Mouse (Mus musculus) forebrain, postnatal 0 days (tissue): ENCODE data around the gene Fndc3b. TPM values are rescaled to one million over a fixed set of nuclear protein-coding genes. Genes with fewer than 3 reads are reported as not detected.

Experiments
- ATAC-seq: fragments of 200-750 bp; cut with Nextera tagmentation; 2 replicates; pipeline ENCODE4 v1.8.0; 2017; ENCODE audit warnings: mild to moderate bottlenecking, moderate library complexity
- DNase-seq: peaks from one replicate; pipeline ENCODE4 v3.0.0-alpha.2; 2015
- H3K27ac ChIP-seq: fragments of 300-500 bp; sonication (generic); 2 replicates; pipeline ENCODE4 v1.5.1; 2014; ENCODE audit warnings: low read depth, mild to moderate bottlenecking, antibody characterized with exemption, low read length, moderate library complexity, mixed read lengths
- H3K27me3 ChIP-seq: fragments of 300-500 bp; sonication (generic); 2 replicates; pipeline ENCODE4 v1.6.1; 2014; ENCODE audit warnings: mild to moderate bottlenecking, low read length, mixed read lengths; ENCODE audit not compliant: insufficient read depth
- H3K36me3 ChIP-seq: fragments of 300-500 bp; sonication (generic); 2 replicates; pipeline ENCODE4 v1.6.1; 2014; ENCODE audit warnings: mild to moderate bottlenecking, moderate library complexity; ENCODE audit not compliant: insufficient read depth
- H3K4me1 ChIP-seq: fragments of 300-500 bp; sonication (generic); 2 replicates; pipeline ENCODE4 v1.6.1; 2014; ENCODE audit warnings: antibody characterized with exemption; ENCODE audit not compliant: insufficient read depth
- H3K4me2 ChIP-seq: fragments of 300-500 bp; sonication (generic); 2 replicates; pipeline ENCODE4 v1.6.1; 2014; ENCODE audit warnings: low read depth, mild to moderate bottlenecking, moderate library complexity
- H3K4me3 ChIP-seq: fragments of 300-500 bp; sonication (generic); 2 replicates; pipeline ENCODE4 v1.5.1; 2014; ENCODE audit warnings: low read depth, low read length, mixed read lengths
- H3K9ac ChIP-seq: fragments of 300-500 bp; sonication (generic); 2 replicates; pipeline ENCODE4 v1.6.1; 2014; ENCODE audit warnings: mild to moderate bottlenecking
- H3K9me3 ChIP-seq: fragments of 300-500 bp; sonication (generic); 2 replicates; pipeline ENCODE4 v1.6.1; 2016; ENCODE audit warnings: low read length
- CTCF ChIP-seq: sonication (generic); IDR thresholded peaks from 2 replicates; pipeline ENCODE4 v1.5.1; 2016; ENCODE audit warnings: antibody characterized with exemption, control low read depth, low read depth
- WGBS: fragments of 180-500 bp; shearing (Covaris S2); extraction: QIAGEN DNeasy Blood & Tissue Kit; methylation state at CpG from one replicate; pipeline ENCODE4 v1.1.7; 2014; 5-methylcytosine and 5-hydroxymethylcytosine counted together
- polyA plus RNA-seq: library from polyadenylated mRNA; unstranded; fragments of >200 nt; fragmentation: Nextera tagmentation; extraction: Ambion mirVana; gene quantifications from 2 replicates; pipeline ENCODE4 v1.2.1, GENCODE M21; 2015
- total RNA-seq: library from RNA; depleted of rRNA; stranded (reverse); fragments of >200 nt; gene quantifications from 2 replicates; pipeline ENCODE4 v1.2.3, GENCODE M21; 2014

Fndc3b gene
- total and polyA plus RNA-seq, 2 experiments from 2014 or later = 5.7 to 18.3 TPM

- Histone ChIP-seq H3K4me2 (no peak overlapping the region), H3K36me3 (no peaks in the 10 kb centered on the region), H3K4me3 (no peak overlapping the region), H3K9ac (no peak overlapping the region), H3K27me3 (no peaks in the 10 kb centered on the region), H3K9me3 (no peaks in the 10 kb centered on the region), H3K27ac (no peak overlapping the region), H3K4me1 (no peaks in the 10 kb centered on the region)
- no peak for TF ChIP-seq CTCF
- 83% methylated on average over 6 of the region's 6 CpGs for WGBS
- ATAC-seq (no peak), DNase-seq (no peak)
Measured at GRCm38 (mm10) chr3:27606626-27607025, 104.5 kb downstream of the Fndc3b start.

DNA sequence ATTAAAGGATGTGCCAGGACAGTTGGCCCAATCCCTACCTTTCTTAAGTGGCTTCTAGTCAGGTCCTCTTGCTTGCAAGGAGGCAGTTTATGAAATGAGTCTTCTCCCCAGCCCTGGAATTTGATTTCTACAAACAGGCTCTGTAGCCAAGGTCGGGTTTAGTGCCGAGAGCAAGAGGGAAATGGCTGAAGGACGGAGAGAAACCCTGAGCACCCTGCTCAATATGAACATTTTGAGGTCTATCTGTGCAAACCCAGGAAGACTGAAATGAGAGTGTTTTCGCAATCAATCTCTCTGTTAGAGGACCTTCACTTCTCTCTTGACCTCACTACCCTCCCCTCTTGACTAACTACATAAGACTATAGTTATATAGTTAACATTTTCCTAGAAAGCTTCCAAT, 105.5 kb downstream of the Fndc3b start:
- DNase-seq = no peak
- H3K27me3 ChIP-seq = no peaks in the 10 kb centered on the region
- ATAC-seq = no peak
- H3K9ac ChIP-seq = no peak overlapping the region
- 97% methylated on average over 4 of the region's 4 CpGs for WGBS
- no peaks in the 10 kb centered on the region for H3K4me1 ChIP-seq
- H3K9me3 ChIP-seq = no peaks in the 10 kb centered on the region
- no peak overlapping the region for H3K27ac ChIP-seq
- no peak overlapping the region for H3K4me3 ChIP-seq
- no peak for TF ChIP-seq CTCF
- no peak overlapping the region for H3K4me2 ChIP-seq
- H3K36me3 ChIP-seq = no peaks in the 10 kb centered on the region

DNA sequence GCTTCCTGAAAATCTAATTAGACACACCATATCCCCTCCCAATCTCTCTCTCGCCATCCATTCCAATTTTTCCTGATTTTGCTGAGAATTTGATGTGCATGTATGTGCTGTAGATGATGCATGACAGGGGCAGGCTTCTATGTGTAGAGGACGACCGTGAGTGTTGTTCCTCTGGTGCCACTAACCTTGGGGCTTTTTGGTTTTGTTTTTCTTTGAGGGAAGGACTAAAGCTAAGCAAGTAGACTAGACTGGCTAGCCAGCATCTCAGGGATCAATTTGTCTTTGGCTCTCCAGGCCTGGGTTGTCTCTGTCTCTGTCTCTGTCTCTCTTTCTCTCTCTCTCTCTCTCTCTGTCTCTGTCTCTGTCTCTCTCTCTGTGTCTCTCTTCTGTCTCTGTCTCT, 106.0 kb downstream of the Fndc3b start:
- TF ChIP-seq CTCF = no peak
- Histone ChIP-seq H3K4me3 (no peak overlapping the region), H3K9ac (no peak overlapping the region), H3K27ac (no peak overlapping the region), H3K27me3 (no peaks in the 10 kb centered on the region), H3K4me2 (no peak overlapping the region), H3K9me3 (no peaks in the 10 kb centered on the region), H3K36me3 (no peaks in the 10 kb centered on the region), H3K4me1 (no peaks in the 10 kb centered on the region)
- no peak for ATAC-seq
- DNase-seq = no peak
- 96% methylated on average over 3 of the region's 3 CpGs for WGBS

- no peak overlapping the region for H3K9ac ChIP-seq
- ATAC-seq = no peak
- TF ChIP-seq CTCF = no peak
Measured at GRCm38 (mm10) chr3:27604629-27605028, 106.5 kb downstream of the Fndc3b start.

GRCm38 (mm10) chr3:27603905-27604620, 107.0 kb downstream of the Fndc3b start:
- no peak overlapping the region for H3K4me2 ChIP-seq
- no peak overlapping the region for H3K4me3 ChIP-seq
- ATAC-seq (no peak), DNase-seq (no peak)
- no peaks in the 10 kb centered on the region for H3K4me1 ChIP-seq
- H3K9me3 ChIP-seq = no peaks in the 10 kb centered on the region
- TF ChIP-seq CTCF = no peak
- WGBS = 51% methylated on average over 13 of the region's 13 CpGs
- H3K36me3 ChIP-seq = no peaks in the 10 kb centered on the region
- H3K27ac ChIP-seq = no peak overlapping the region
- no peaks in the 10 kb centered on the region for H3K27me3 ChIP-seq
- no peak overlapping the region for H3K9ac ChIP-seq

More at GRCm38 (mm10) chr3:27604629-27605028, 106.5 kb downstream of the Fndc3b start:
- no peaks in the 10 kb centered on the region for H3K27me3 ChIP-seq
- 81% methylated on average over 4 of the region's 4 CpGs for WGBS
- H3K4me3 ChIP-seq = no peak overlapping the region
- H3K9me3 ChIP-seq = no peaks in the 10 kb centered on the region
- H3K4me2 ChIP-seq = no peak overlapping the region
- H3K27ac ChIP-seq = no peak overlapping the region
- no peaks in the 10 kb centered on the region for H3K36me3 ChIP-seq
- H3K4me1 ChIP-seq = no peaks in the 10 kb centered on the region
- no peak for DNase-seq

DNA sequence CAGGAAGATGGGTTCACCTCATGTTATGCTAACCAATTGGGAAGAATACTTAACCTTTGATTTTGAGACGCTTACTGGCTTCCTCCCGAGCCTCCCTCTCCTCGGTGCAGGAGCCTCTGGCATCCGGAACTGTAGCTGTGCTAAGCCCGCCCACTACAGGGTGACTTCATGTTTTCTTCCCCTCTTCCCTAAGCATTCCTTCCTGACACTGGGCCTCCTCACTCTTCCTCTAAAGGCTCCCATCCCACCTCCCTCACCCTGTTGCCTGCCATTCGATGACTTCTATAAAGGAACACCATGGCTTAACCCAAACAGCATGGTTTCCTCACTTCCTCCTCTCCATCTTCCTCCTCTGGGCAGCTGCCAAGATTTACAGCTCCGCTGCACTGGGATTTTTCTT, 110.5 kb downstream of the Fndc3b start:
- H3K4me2 ChIP-seq = no peak overlapping the region

GRCm38 (mm10) chr3:27600197-27600596, 110.9 kb downstream of the Fndc3b start:
- H3K27ac ChIP-seq = no peak overlapping the region
- 60% methylated on average over 4 of the region's 4 CpGs for WGBS
- H3K9me3 ChIP-seq = no peaks in the 10 kb centered on the region
- no peak overlapping the region for H3K4me2 ChIP-seq
- TF ChIP-seq CTCF = no peak
- ATAC-seq = no peak
- no peaks in the 10 kb centered on the region for H3K27me3 ChIP-seq
- H3K36me3 ChIP-seq = no peaks in the 10 kb centered on the region
- H3K4me3 ChIP-seq = no peak overlapping the region
- H3K4me1 ChIP-seq = no peaks in the 10 kb centered on the region
- DNase-seq = no peak
- no peak overlapping the region for H3K9ac ChIP-seq

More for the DNA sequence above, 110.5 kb downstream of the Fndc3b start:
- Histone ChIP-seq H3K9ac (no peak overlapping the region), H3K36me3 (no peaks in the 10 kb centered on the region), H3K4me3 (no peak overlapping the region), H3K27me3 (no peaks in the 10 kb centered on the region), H3K27ac (no peak overlapping the region), H3K9me3 (no peaks in the 10 kb centered on the region), H3K4me1 (no peaks in the 10 kb centered on the region)
- no peak for TF ChIP-seq CTCF
- WGBS = 58% methylated on average over 7 of the region's 7 CpGs
- no peak for ATAC-seq
- DNase-seq = no peak
